Mouse (Mus musculus) T-helper 17 cell (primary cell): ENCODE results near the gene Xpnpep2.

ENCODE experiments used
- in situ Hi-C, 2 experiments: fragments of 300-600 bp; cut with MboI, MseI; formaldehyde crosslinking; loops; 1 replicate in 1 of 2; 2 replicates in 1 of 2; pipeline ENCODE4 v1.15.1; 2025; ENCODE audit warnings: high pct_unique_total_duplicates in 2 of 2

Xpnpep2 gene

GRCm38 (mm10) chrX:48108394-48109315 is at the start of gene Xpnpep2:
Gene Xpnpep2, plus strand, starts transcription at chrX:48108725.
- in situ Hi-C loops, result no loop called here

- in situ Hi-C loops, result no loop called here
Observed at GRCm38 (mm10) chrX:48062481-48062880, 46.0 kb upstream of the Xpnpep2 start.

- in situ Hi-C loops, result no loop called here
Observed at GRCm38 (mm10) chrX:48064166-48064853, 44.2 kb upstream of the Xpnpep2 start.

- in situ Hi-C loops, result no loop called here
Observed at GRCm38 (mm10) chrX:48066891-48067290, 41.6 kb upstream of the Xpnpep2 start.

GRCm38 (mm10) chrX:48071961-48072360 is 36.6 kb upstream of the Xpnpep2 start:
- in situ Hi-C loops, result no loop called here

GRCm38 (mm10) chrX:48072401-48072800 is 36.1 kb upstream of the Xpnpep2 start:
- in situ Hi-C loops, result no loop called here

- in situ Hi-C loops, result no loop called here
Observed at GRCm38 (mm10) chrX:48074691-48075090, 33.8 kb upstream of the Xpnpep2 start.

- in situ Hi-C loops, result no loop called here
Observed at GRCm38 (mm10) chrX:48076806-48077425, 31.6 kb upstream of the Xpnpep2 start.

GRCm38 (mm10) chrX:48082364-48082763 is 26.2 kb upstream of the Xpnpep2 start:
- in situ Hi-C loops, result no loop called here

GRCm38 (mm10) chrX:48092129-48092528 is 16.4 kb upstream of the Xpnpep2 start:
- in situ Hi-C loops, result loop anchor here in 1 of 2 experiments (5.0 kb wide), 1 partner anchor 70 kb away; no protein-coding TSS in a partner anchor

GRCm38 (mm10) chrX:48093555-48093954 is 15.0 kb upstream of the Xpnpep2 start:
- in situ Hi-C loops, result loop anchor here in 1 of 2 experiments (5.0 kb wide), 1 partner anchor 69 kb away; no protein-coding TSS in a partner anchor

- in situ Hi-C loops, result loop anchor here in 1 of 2 experiments (5.0 kb wide), 1 partner anchor 68 kb away; no protein-coding TSS in a partner anchor
Observed at GRCm38 (mm10) chrX:48094658-48095057, 13.9 kb upstream of the Xpnpep2 start.

- in situ Hi-C loops, result no loop called here
Observed at GRCm38 (mm10) chrX:48096580-48096979, 11.9 kb upstream of the Xpnpep2 start.

GRCm38 (mm10) chrX:48098470-48099129 is 9.9 kb upstream of the Xpnpep2 start:
- in situ Hi-C loops, result no loop called here

GRCm38 (mm10) chrX:48099871-48100270 is 8.7 kb upstream of the Xpnpep2 start:
- in situ Hi-C loops, result no loop called here

- in situ Hi-C loops, result no loop called here
Observed at GRCm38 (mm10) chrX:48103256-48103655, 5.3 kb upstream of the Xpnpep2 start.

- in situ Hi-C loops, result no loop called here
Observed at GRCm38 (mm10) chrX:48104736-48105441, 3.6 kb upstream of the Xpnpep2 start.

GRCm38 (mm10) chrX:48106226-48106625 is 2.3 kb upstream of the Xpnpep2 start:
- in situ Hi-C loops, result no loop called here

GRCm38 (mm10) chrX:48109316-48109655 is 761 bp downstream of the Xpnpep2 start:
- in situ Hi-C loops, result no loop called here

- in situ Hi-C loops, result no loop called here
Observed at GRCm38 (mm10) chrX:48119294-48119693, 10.8 kb downstream of the Xpnpep2 start.
